Mouse (Mus musculus): Measurements from ENCODE around the gene Chmp4b.

DNA sequence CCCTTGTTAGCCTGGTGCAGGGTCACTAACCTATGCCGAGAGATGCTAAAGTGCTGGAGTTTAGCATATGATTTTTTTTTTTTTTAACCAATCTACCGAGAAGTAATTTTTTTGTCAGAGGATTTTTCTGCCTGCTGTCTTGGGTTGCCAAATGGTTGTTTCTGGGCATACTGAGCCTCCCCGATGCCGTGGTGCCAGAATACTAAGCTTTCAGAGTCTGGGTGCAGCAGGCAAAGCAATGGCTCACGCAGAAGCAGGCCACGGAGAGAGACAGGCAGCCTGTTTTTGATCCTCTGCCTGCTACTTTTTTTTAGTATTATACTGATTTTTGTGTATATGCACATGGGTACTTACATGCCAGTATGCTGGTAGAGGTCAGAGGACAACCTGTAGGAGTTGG is 29.4 kb downstream of the Chmp4b start:
- TF ChIP-seq MYOD1 (IDR thresholded peaks at IDR 0.05; ENCODE audit: control insufficient read depth, insufficient read length, low read depth) (no peak), MAX (IDR thresholded peaks at IDR 0.05) (no peak), CTCF (IDR thresholded peaks at IDR 0.05; ENCODE audit: control insufficient read depth, insufficient read depth, insufficient read length) (no peak), USF1 (IDR thresholded peaks at IDR 0.05; ENCODE audit: low read depth) (no peak), CEBPB (IDR thresholded peaks at IDR 0.05; ENCODE audit: low read depth) (no peak)

All from C2C12 (cell line).